Mouse (Mus musculus) ES-E14 (cell line): ENCODE data around the gene Dlg2.

ENCODE experiments used
- CHD2 ChIP-seq: IDR thresholded peaks from 2 replicates; pipeline ENCODE4 v1.6.1; 2014; ENCODE audit warnings: mild to moderate bottlenecking, low read depth, low read length, inconsistent platforms
- HCFC1 ChIP-seq: IDR thresholded peaks from 2 replicates; pipeline ENCODE4 v1.6.1; 2012; ENCODE audit warnings: low read length, inconsistent platforms, borderline replicate concordance; ENCODE audit not compliant: insufficient read depth
- MAFK ChIP-seq: IDR thresholded peaks from 2 replicates; pipeline ENCODE4 v1.6.1; 2014; ENCODE audit warnings: mild to moderate bottlenecking, low read depth, low read length, inconsistent platforms; ENCODE audit not compliant: insufficient read depth
- ZC3H11A ChIP-seq: IDR thresholded peaks from 2 replicates; pipeline ENCODE4 v1.6.1; 2012; ENCODE audit warnings: low read depth, mild to moderate bottlenecking, inconsistent platforms, low read length, borderline replicate concordance

DNA sequence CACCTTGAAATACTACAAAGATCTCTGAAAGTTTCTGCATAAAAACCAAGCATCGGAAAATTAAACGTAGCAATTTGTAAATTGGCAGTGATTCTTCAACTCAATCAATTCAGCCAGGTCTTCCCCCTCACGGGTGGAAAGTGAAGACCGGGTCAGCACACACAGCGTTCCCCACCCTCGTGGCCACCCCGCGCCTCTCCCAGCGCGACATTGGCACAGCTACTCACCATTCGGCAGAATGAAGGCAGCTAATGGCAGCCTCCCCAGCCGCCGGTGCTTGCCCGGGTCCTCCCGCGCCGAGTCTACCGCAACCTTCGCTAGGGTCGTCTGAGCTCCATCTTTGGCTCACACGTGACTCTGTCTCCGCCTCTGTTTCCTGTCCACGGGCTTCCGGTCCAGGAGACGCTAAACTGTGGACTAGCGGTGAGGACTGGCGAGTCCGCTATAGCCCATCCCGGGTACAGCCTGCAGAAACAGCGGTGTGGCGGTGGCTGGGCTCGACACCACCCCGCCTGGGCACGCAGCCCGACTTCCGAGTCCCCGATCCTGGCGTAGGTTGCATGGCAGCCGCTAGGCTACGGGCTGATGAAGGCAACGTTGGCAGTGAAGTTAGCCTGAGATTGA lies 19.5 kb upstream of the Dlg2 start, which contains the start of gene Tmem126a:
- no peak for TF ChIP-seq MAFK
- TF ChIP-seq ZC3H11A: no peak
- no peak for TF ChIP-seq CHD2
- TF ChIP-seq HCFC1: no peak
